Mouse (Mus musculus) ES-Bruce4 (cell line): Measurements from ENCODE around the gene Mepe.

Experiments used
- CTCF ChIP-seq: IDR thresholded peaks from one replicate; pipeline ENCODE4 v1.8.1; 2011; ENCODE audit warnings: low read depth, low read length
- EP300 ChIP-seq: IDR thresholded peaks from 2 replicates; pipeline ENCODE4 v1.6.1; 2011; ENCODE audit warnings: low read depth, low read length; ENCODE audit not compliant: insufficient read depth
- POLR2A ChIP-seq: IDR thresholded peaks from one replicate; pipeline ENCODE4 v1.8.1; 2011; ENCODE audit warnings: low read length; ENCODE audit not compliant: insufficient read depth

GRCm38 (mm10) chr5:104370580-104370979 is 45.5 kb downstream of the Mepe start:
- TF ChIP-seq POLR2A (no peak), CTCF (no peak), EP300 (no peak)
